Mouse (Mus musculus): Measurements from ENCODE around the gene Gtsf1.

Gene Gtsf1

GRCm38 (mm10) chr15:103377752-103378664, 52.3 kb downstream of the Gtsf1 start:
- peak; percentile 94 for DNase-seq

- peak; percentile 98 for DNase-seq
Measured at GRCm38 (mm10) chr15:103376837-103377269, 53.4 kb downstream of the Gtsf1 start.

GRCm38 (mm10) chr15:103375112-103375800, 55.0 kb downstream of the Gtsf1 start:
- peak; percentile 93 for DNase-seq

GRCm38 (mm10) chr15:103372461-103372860, 57.8 kb downstream of the Gtsf1 start:
- DNase-seq = peak; percentile 63

- DNase-seq = peak; percentile 88
Measured at GRCm38 (mm10) chr15:103371741-103372140, 58.5 kb downstream of the Gtsf1 start.

GRCm38 (mm10) chr15:103371208-103371607, 59.1 kb downstream of the Gtsf1 start:
- peak; percentile 98 for DNase-seq

- peak; percentile 94 for DNase-seq
Measured at GRCm38 (mm10) chr15:103370462-103370861, 59.8 kb downstream of the Gtsf1 start.

- no peak for DNase-seq
Measured at GRCm38 (mm10) chr15:103369123-103369522, 61.1 kb downstream of the Gtsf1 start.

- peak; percentile 98 for DNase-seq
Measured at GRCm38 (mm10) chr15:103368179-103368940, 61.9 kb downstream of the Gtsf1 start.

- peak; percentile 99 for DNase-seq
Measured at GRCm38 (mm10) chr15:103366376-103367149, 63.7 kb downstream of the Gtsf1 start, which contains the start of gene Itga5. Gene Itga5 (minus strand): TSS chr15:103366763.

GRCm38 (mm10) chr15:103365471-103366375, 64.5 kb downstream of the Gtsf1 start:
- peak; percentile 98 for DNase-seq

GRCm38 (mm10) chr15:103364761-103365160, 65.5 kb downstream of the Gtsf1 start:
- no peak for DNase-seq

- DNase-seq = peak; percentile 87
Measured at GRCm38 (mm10) chr15:103363809-103364208, 66.5 kb downstream of the Gtsf1 start.

GRCm38 (mm10) chr15:103362950-103363349, 67.3 kb downstream of the Gtsf1 start:
- no peak for DNase-seq

- DNase-seq = no peak
Measured at GRCm38 (mm10) chr15:103362333-103362732, 67.9 kb downstream of the Gtsf1 start.

GRCm38 (mm10) chr15:103361269-103361668, 69.0 kb downstream of the Gtsf1 start:
- DNase-seq = peak; percentile 93

- peak; percentile 98 for DNase-seq
Measured at GRCm38 (mm10) chr15:103359869-103360602, 70.2 kb downstream of the Gtsf1 start.

- peak; percentile 97 for DNase-seq
Measured at GRCm38 (mm10) chr15:103359122-103359510, 71.2 kb downstream of the Gtsf1 start.

- peak; percentile 96 for DNase-seq
Measured at GRCm38 (mm10) chr15:103358278-103359121, 71.8 kb downstream of the Gtsf1 start.
